Mouse (Mus musculus): Measurements from ENCODE around the gene Gnai2. TPM values are rescaled to one million over a fixed set of nuclear protein-coding genes. Genes with fewer than 3 reads are reported as not detected.
"Not testable (repeated sequence)": the region's sequence is repeated elsewhere in the genome, so short reads cannot be mapped to it uniquely, and the experiment has no call there.

Gene Gnai2
- polyA plus RNA-seq, 1 experiment from 2014 or later, result 350 TPM

DNA sequence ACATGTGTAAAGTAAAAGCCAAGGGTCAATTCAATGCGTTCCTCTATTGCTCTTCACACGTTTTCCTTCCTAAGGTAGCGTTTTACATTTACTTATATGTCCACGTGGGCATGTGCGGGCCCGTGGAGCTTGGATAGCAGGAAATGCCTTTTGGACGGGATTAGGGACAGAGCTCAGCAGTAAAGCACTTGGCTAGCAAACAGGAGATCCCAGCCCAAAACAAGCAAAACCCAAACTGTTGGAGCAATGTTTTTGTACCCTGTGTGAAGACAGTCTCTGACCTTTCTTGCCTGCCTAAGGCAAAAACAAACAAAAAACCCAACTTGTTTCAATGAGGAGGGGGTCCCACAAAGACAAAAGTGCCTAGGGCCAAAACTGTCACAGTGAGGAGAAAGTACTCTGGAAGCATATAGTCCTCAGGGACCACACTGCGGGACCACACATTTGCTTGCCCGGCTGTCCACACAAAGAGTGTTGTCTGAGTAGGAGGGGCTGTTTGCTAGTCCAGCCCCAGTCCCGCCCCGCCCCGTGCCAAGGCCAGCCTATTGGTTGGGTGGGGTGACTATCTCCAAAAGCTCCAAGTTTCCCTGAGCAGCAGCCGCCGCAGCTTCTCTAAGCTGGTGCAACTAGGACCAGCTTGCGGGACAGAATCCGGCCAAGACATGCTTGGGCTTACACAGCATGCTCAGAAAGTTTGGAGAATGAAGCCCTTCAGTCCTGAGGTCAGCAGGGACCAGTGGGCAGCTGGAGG is 58.6 kb downstream of the Gnai2 start, which contains the start of gene Hyal1:
TSS of gene Hyal1 (plus strand) at position 571 of the 751 bp plus-strand sequence.
- peak within 1 kb of the TSS; percentile 58 for H3K9ac ChIP-seq
- H3K9me3 ChIP-seq, result no peaks in the 10 kb centered on the region
- peaks cover 33% of the 10 kb centered on the region for H3K36me3 ChIP-seq
- peak within 1 kb of the TSS; percentile 62 for H3K27ac ChIP-seq (replicated peaks)
- peak within 1 kb of the TSS; percentile 51 for H3K4me2 ChIP-seq
- H3K4me3 ChIP-seq, result peak within 1 kb of the TSS; percentile 31
- H3K27me3 ChIP-seq, result no peaks in the 10 kb centered on the region
- peak; percentile 41; the same call in 1 of the 2 replicates for ATAC-seq (ENCODE audit: low read depth)
- H3K4me1 ChIP-seq (replicated peaks), result peaks cover 55% of the 10 kb centered on the region
- WGBS, result 31% methylated on average over 16 of the region's 16 CpGs

DNA sequence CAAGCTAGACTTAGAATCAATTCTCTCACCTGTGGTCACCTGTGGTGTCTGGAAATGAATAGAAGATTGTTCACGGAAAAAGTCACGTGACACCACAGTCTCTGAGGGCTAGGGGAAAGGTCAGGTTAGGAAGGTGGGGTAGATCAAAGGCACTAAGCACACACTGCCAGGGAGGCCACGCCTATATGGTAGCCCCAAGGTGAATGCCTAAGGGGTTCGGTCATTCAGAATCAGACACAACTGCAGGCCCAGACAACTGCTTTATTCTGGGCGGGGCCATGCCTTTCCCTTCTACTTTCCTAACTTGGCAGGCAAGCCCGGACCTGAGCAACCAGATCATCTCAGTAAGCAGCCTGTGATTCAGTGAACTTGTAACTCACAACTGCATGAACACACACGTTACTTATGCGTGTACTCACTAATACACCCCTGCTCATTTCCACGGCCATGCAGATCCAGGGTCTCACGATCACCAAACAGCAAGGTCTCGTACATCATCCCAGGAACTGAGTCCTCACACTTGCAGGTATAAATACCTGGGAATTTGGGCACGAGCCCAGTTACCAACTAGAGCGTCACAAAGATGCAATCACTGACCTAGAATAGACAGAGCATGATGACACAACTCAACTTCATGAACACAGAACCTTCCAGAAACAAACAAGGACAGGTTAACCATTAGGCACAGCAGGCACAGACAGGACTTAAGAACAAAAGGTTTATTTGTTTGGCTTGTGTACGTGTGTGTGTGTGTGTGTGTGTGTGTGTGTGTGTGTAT is 59.4 kb downstream of the Gnai2 start:
- no peak overlapping the region for H3K9ac ChIP-seq

GRCm38 (mm10) chr9:107573774-107574173 is 61.4 kb downstream of the Gnai2 start:
- not testable (repeated sequence) for H3K9me3 ChIP-seq; ATAC-seq (ENCODE audit: low read depth); H3K4me2 ChIP-seq; H3K4me3 ChIP-seq; H3K27ac ChIP-seq (replicated peaks); H3K27me3 ChIP-seq; H3K9ac ChIP-seq
- Histone ChIP-seq H3K4me1 (replicated peaks) (peaks cover 50% of the 10 kb centered on the region), H3K36me3 (peaks cover 45% of the 10 kb centered on the region)
- 76% methylated on average over 6 of the region's 6 CpGs for WGBS

More for the DNA sequence above, 59.4 kb downstream of the Gnai2 start:
- Histone ChIP-seq H3K27me3 (no peaks in the 10 kb centered on the region), H3K4me1 (replicated peaks) (peaks cover 55% of the 10 kb centered on the region), H3K36me3 (peaks cover 41% of the 10 kb centered on the region), H3K4me3 (no peak overlapping the region), H3K4me2 (no peak overlapping the region), H3K27ac (replicated peaks) (no peak overlapping the region), H3K9me3 (no peaks in the 10 kb centered on the region)
- WGBS, result 88% methylated on average over 14 of the region's 14 CpGs
- no peak for ATAC-seq (ENCODE audit: low read depth)

DNA sequence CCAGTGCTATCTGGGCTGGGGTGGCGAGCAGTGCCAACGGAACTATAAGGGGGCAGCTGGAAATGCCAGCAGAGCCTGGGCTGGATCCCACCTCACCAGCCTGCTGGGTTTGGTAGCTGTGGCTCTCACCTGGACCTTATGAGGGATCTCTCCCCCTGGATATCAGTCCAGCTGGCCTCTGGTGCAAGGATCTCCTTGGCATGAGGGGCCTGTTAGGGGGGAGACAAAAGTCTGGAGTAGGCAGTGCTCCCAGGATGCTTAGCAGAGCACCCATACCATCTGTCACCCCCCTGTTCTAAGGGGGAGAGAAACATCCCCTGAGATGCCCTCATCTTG is 62.9 kb downstream of the Gnai2 start:
- no peak for ATAC-seq (ENCODE audit: low read depth)
- Histone ChIP-seq H3K9me3 (no peaks in the 10 kb centered on the region), H3K4me3 (no peak overlapping the region; the same call in 1 of the 2 replicates), H3K27ac (replicated peaks) (no peak overlapping the region), H3K27me3 (no peaks in the 10 kb centered on the region), H3K4me1 (replicated peaks) (peaks cover 60% of the 10 kb centered on the region), H3K36me3 (peaks cover 45% of the 10 kb centered on the region), H3K4me2 (no peak overlapping the region), H3K9ac (0 out of 2 replicates have a peak overlapping the region, but pooled peaks have one; percentile 17)
- 98% methylated on average over 2 of the region's 2 CpGs for WGBS

GRCm38 (mm10) chr9:107571534-107572326 is 63.4 kb downstream of the Gnai2 start:
- Histone ChIP-seq H3K4me1 (replicated peaks) (peaks cover 60% of the 10 kb centered on the region), H3K9ac (peak overlapping the region; percentile 92), H3K4me3 (peak overlapping the region; percentile 85; the same call in 1 of the 2 replicates), H3K4me2 (peak overlapping the region; percentile 96), H3K27ac (replicated peaks) (no peak overlapping the region), H3K9me3 (no peaks in the 10 kb centered on the region), H3K27me3 (no peaks in the 10 kb centered on the region), H3K36me3 (peaks cover 48% of the 10 kb centered on the region)
- 93% methylated on average over 22 of the region's 22 CpGs for WGBS
- no peak for ATAC-seq (ENCODE audit: low read depth)

DNA sequence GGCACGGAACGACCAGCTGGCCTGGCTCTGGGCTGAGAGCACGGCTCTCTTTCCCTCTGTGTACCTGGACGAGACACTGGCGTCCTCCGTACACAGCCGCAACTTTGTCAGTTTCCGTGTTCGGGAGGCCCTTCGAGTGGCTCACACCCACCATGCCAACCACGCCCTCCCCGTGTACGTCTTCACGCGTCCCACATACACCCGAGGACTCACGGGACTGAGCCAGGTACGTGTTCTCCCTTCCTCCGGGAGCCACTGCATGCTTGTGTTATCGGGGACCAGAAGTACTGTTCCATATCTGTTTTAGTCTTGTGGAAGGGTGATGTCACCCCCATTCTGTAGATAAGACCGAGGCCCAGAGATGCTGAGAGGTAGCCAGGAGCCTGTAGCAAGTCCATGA is 64.3 kb downstream of the Gnai2 start:
- peak overlapping the region; percentile 96 for H3K4me2 ChIP-seq
- H3K27me3 ChIP-seq, result no peaks in the 10 kb centered on the region
- H3K9me3 ChIP-seq, result no peaks in the 10 kb centered on the region
- H3K9ac ChIP-seq, result peak overlapping the region; percentile 92
- no peak overlapping the region for H3K27ac ChIP-seq (replicated peaks)
- peak overlapping the region; percentile 85 for H3K4me3 ChIP-seq
- peaks cover 54% of the 10 kb centered on the region for H3K4me1 ChIP-seq (replicated peaks)
- ATAC-seq (ENCODE audit: low read depth), result no peak
- H3K36me3 ChIP-seq, result peaks cover 55% of the 10 kb centered on the region
- WGBS, result 93% methylated on average over 21 of the region's 21 CpGs

DNA sequence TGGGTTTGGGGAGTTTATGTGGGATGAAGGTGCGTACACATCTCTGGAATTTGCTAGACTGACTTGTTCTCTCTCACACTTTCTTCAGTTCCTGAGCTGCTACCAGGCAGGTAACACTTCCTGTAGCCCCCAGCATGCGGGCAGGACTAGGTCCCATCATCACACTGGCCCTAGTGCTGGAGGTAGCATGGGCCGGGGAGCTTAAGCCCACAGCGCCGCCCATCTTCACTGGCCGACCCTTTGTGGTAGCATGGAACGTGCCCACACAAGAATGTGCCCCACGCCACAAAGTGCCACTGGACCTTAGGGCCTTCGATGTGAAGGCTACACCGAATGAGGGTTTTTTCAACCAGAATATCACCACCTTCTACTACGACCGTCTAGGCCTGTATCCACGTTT is 65.2 kb downstream of the Gnai2 start:
- peak overlapping the region; percentile 92 for H3K9ac ChIP-seq
- 54% methylated on average over 13 of the region's 13 CpGs for WGBS
- ATAC-seq (ENCODE audit: low read depth), result no peak
- H3K27ac ChIP-seq (replicated peaks), result peak overlapping the region; percentile 84
- H3K4me1 ChIP-seq (replicated peaks), result peaks cover 59% of the 10 kb centered on the region
- H3K27me3 ChIP-seq, result no peaks in the 10 kb centered on the region
- peak overlapping the region; percentile 96 for H3K4me2 ChIP-seq
- H3K9me3 ChIP-seq, result no peaks in the 10 kb centered on the region
- peak overlapping the region; percentile 85 for H3K4me3 ChIP-seq
- H3K36me3 ChIP-seq, result peaks cover 63% of the 10 kb centered on the region

GRCm38 (mm10) chr9:107569270-107569669 is 65.9 kb downstream of the Gnai2 start:
- H3K4me1 ChIP-seq (replicated peaks), result peaks cover 62% of the 10 kb centered on the region

DNA sequence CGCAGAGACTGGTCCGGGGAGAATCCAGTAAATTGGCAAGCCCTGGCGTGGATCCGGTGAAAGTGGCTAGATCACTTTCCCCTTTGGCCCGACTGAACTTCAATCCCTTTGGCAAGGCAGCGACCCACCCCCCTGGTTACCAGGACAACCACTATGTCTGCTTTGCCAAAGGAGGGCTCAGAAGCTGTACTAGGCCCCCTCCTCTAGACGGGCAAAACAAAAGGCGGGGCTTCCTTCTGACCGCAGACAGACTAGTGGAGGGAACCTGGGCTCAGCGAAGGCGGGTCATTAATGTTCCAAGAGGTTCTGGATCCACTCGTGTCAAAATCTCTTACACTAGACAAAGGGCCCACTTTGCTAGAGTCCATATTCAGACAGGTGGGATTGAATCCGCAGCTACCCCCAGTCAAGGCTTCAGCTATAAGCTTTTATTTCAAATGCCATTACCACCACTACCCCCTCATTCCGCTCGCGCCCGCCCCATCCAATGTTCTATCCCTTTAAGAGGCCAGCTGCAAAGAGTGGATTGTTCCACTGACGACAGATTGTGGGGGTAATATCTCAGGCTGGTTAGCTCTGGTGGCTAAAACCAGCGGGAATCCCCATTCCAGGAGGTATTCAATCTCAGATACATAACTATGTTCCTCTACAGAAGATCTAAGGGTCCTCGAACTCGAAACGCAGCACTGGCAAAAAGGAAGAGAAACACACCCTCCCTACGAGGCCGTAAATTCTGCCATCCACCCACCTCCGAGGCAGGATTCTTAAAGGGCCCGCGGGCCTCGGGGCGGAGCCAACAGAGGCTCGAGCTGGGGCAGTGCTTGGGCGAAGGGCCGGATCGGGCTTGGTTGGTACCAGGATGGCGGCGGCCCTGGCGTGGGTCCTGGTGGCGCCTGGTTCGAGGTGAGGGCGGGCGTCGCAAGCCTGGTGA is 66.6 kb downstream of the Gnai2 start:
- peak overlapping the region; percentile 92 for H3K9ac ChIP-seq
- peak overlapping the region; percentile 96 for H3K4me2 ChIP-seq
- peak; percentile 92 for ATAC-seq (ENCODE audit: low read depth)
- no peaks in the 10 kb centered on the region for H3K9me3 ChIP-seq
- peaks cover 58% of the 10 kb centered on the region for H3K36me3 ChIP-seq
- under 1% methylated on average over 41 of the region's 41 CpGs for WGBS
- no peaks in the 10 kb centered on the region for H3K27me3 ChIP-seq
- peaks cover 68% of the 10 kb centered on the region for H3K4me1 ChIP-seq (replicated peaks)
- H3K27ac ChIP-seq (replicated peaks), result peak overlapping the region; percentile 84
- H3K4me3 ChIP-seq, result peak overlapping the region; percentile 85

More at GRCm38 (mm10) chr9:107569270-107569669, 65.9 kb downstream of the Gnai2 start:
- Histone ChIP-seq H3K4me2 (peak overlapping the region; percentile 96), H3K9me3 (no peaks in the 10 kb centered on the region), H3K4me3 (peak overlapping the region; percentile 85), H3K27me3 (no peaks in the 10 kb centered on the region), H3K36me3 (peaks cover 63% of the 10 kb centered on the region), H3K27ac (replicated peaks) (peak overlapping the region; percentile 84), H3K9ac (peak overlapping the region; percentile 92)
- under 1% methylated on average over 20 of the region's 23 CpGs for WGBS
- peak; percentile 33 for ATAC-seq (ENCODE audit: low read depth)

- ATAC-seq (ENCODE audit: low read depth), result no peak
Measured at GRCm38 (mm10) chr9:107567702-107568319, 67.4 kb downstream of the Gnai2 start, which contains the start of gene Hyal2. Gene Hyal2 (plus strand): TSS chr9:107567945.

More at GRCm38 (mm10) chr9:107567702-107568319, 67.4 kb downstream of the Gnai2 start, which contains the start of gene Hyal2:
- Histone ChIP-seq H3K4me2 (peak within 1 kb of the TSS; percentile 96), H3K4me3 (peak within 1 kb of the TSS; percentile 85), H3K9ac (peak within 1 kb of the TSS; percentile 92), H3K9me3 (no peaks in the 10 kb centered on the region), H3K4me1 (replicated peaks) (peaks cover 71% of the 10 kb centered on the region), H3K36me3 (peaks cover 51% of the 10 kb centered on the region), H3K27me3 (no peaks in the 10 kb centered on the region), H3K27ac (replicated peaks) (peak within 1 kb of the TSS; percentile 84)
- WGBS, result 8% methylated on average over 18 of the region's 18 CpGs

Measured in neural tube, embryonic 13.5 days (tissue).